Mouse (Mus musculus): ENCODE data around the gene Lrmda.

DNA sequence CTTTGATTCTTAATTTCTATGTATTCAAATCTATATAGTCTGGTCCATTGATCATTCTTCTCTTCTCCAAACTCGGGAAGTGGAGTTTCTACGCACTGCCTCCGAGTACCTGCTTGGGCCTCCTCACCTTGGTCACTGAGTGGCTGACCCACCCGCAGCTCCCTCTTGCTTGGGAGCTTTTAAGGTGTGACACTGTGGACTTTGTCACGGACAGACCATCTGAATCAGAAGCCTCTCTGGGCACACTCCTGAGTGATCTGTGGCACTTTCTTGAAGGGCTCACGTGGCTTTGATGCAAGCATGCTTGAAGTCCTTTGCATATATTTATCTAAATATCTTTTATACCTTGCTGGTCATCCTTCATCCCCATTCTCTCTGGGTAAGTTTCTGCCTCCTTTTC is 107.3 kb downstream of the Lrmda start:
- no peak for TF ChIP-seq CTCF (IDR thresholded peaks at IDR 0.05; ENCODE audit: borderline replicate concordance, extremely low read depth, insufficient read depth, insufficient read length)
- no peak for TF ChIP-seq POLR2A (IDR thresholded peaks at IDR 0.05; ENCODE audit: borderline replicate concordance, extremely low read depth, insufficient read depth, insufficient read length, poor library complexity, severe bottlenecking)
